Mouse (Mus musculus): Measurements from ENCODE around the gene Gm21970. TPM values are rescaled to one million over a fixed set of nuclear protein-coding genes. Genes with fewer than 3 reads are reported as not detected.

Gm21970 gene
- polyA plus RNA-seq, 1 experiment from 2014 or later, result not detected

GRCm38 (mm10) chr16:91464594-91465504 is 73.3 kb downstream of the Gm21970 start:
- Histone ChIP-seq H3K27ac (peak overlapping the region; percentile 96), H3K4me3 (ENCODE audit: inconsistent target) (peak overlapping the region; percentile 66), H3K36me3 (ENCODE audit: inconsistent target) (no peaks in the 10 kb centered on the region), H3K79me2 (ENCODE audit: inconsistent target) (peaks cover 36% of the 10 kb centered on the region)
- 3% methylated on average over 44 of the region's 44 CpGs for WGBS (ENCODE audit: missing documents)

GRCm38 (mm10) chr16:91465505-91466240 is 74.2 kb downstream of the Gm21970 start:
- Histone ChIP-seq H3K4me3 (ENCODE audit: inconsistent target) (peak overlapping the region; percentile 66), H3K79me2 (ENCODE audit: inconsistent target) (peaks cover 36% of the 10 kb centered on the region), H3K27ac (peak overlapping the region; percentile 96), H3K36me3 (ENCODE audit: inconsistent target) (no peaks in the 10 kb centered on the region)
- 55% methylated on average over 12 of the region's 13 CpGs for WGBS (ENCODE audit: missing documents)

- peaks cover 36% of the 10 kb centered on the region for H3K79me2 ChIP-seq (ENCODE audit: inconsistent target)
- 88% methylated on average over 6 of the region's 6 CpGs for WGBS (ENCODE audit: missing documents)
- no peak overlapping the region; the same call in 1 of the 2 replicates for H3K4me3 ChIP-seq (ENCODE audit: inconsistent target)
- no peaks in the 10 kb centered on the region for H3K36me3 ChIP-seq (ENCODE audit: inconsistent target)
- no peak overlapping the region for H3K27ac ChIP-seq
These were observed 75.0 kb downstream of the Gm21970 start for GRCm38 (mm10) chr16:91466566-91466965.

Other genes with a start within 250 kb of the Gm21970 start
- gene Olig2, start 166.3 kb upstream of the Gm21970 start, polyA plus RNA-seq (2018), result not detected in 3 replicates
- not detected in 3 replicates for gene Olig1, start 121.9 kb upstream of the Gm21970 start, polyA plus RNA-seq (2018)
- 183 to 327 TPM (median 193 TPM) in 3 replicates for gene Ifnar2, start 18.9 kb upstream of the Gm21970 start, polyA plus RNA-seq (2018)
- gene Il10rb, start 14.4 kb downstream of the Gm21970 start, polyA plus RNA-seq (2018), result 357 to 533 TPM (median 380 TPM) in 3 replicates
- gene Ifnar1, start 93.5 kb downstream of the Gm21970 start, polyA plus RNA-seq (2018), result 64.7 to 104 TPM (median 89.0 TPM) in 3 replicates
- gene Ifngr2, start 155.4 kb downstream of the Gm21970 start, polyA plus RNA-seq (2018), result 53.8 to 84.8 TPM (median 83.9 TPM) in 3 replicates
- gene Tmem50b, start 206.1 kb downstream of the Gm21970 start, polyA plus RNA-seq (2018), result 30.7 to 45.3 TPM (median 34.4 TPM) in 3 replicates
- 1.9 to 6.9 TPM (median 5.2 TPM) in 3 replicates for gene Dnajc28, start 227.3 kb downstream of the Gm21970 start, polyA plus RNA-seq (2018)